Mouse (Mus musculus): Measurements from ENCODE around the gene Olfr885. TPM values are rescaled to one million over a fixed set of nuclear protein-coding genes. Genes with fewer than 3 reads are reported as not detected.

Olfr885 gene
- total RNA-seq, 1 experiment = not detected

Other genes with a start within 250 kb of the Olfr885 start
- gene Olfr877, start 207.1 kb upstream of the Olfr885 start, total RNA-seq (2012; rRNA removed) = not detected in 2 replicates
- gene Olfr145, start 164.6 kb upstream of the Olfr885 start, total RNA-seq (2012; rRNA removed) = not detected in 2 replicates
- gene Olfr878, start 143.5 kb upstream of the Olfr885 start, total RNA-seq (2012; rRNA removed) = not detected in 2 replicates
- gene Olfr881, start 69.5 kb upstream of the Olfr885 start, total RNA-seq (2012; rRNA removed) = 1.0 TPM in 2 replicates
- not detected in 2 replicates for gene Olfr883, start 35.5 kb upstream of the Olfr885 start, total RNA-seq (2012; rRNA removed)
- gene Olfr884, start 14.8 kb upstream of the Olfr885 start, total RNA-seq (2012; rRNA removed) = 0.05 TPM in 1 of 2 replicates, not detected in the other
- not detected in 2 replicates for gene Olfr887, start 22.8 kb downstream of the Olfr885 start, total RNA-seq (2012; rRNA removed)
- not detected in 2 replicates for gene Olfr888, start 46.8 kb downstream of the Olfr885 start, total RNA-seq (2012; rRNA removed)
- gene Olfr889, start 53.9 kb downstream of the Olfr885 start, total RNA-seq (2012; rRNA removed) = 0.27 and 0.48 TPM in 2 replicates
- not detected in 2 replicates for gene Olfr890, start 81.2 kb downstream of the Olfr885 start, total RNA-seq (2012; rRNA removed)
- gene Olfr891, start 119.5 kb downstream of the Olfr885 start, total RNA-seq (2012; rRNA removed) = not detected in 2 replicates
- not detected in 2 replicates for gene Olfr893, start 147.0 kb downstream of the Olfr885 start, total RNA-seq (2012; rRNA removed)
- not detected in 2 replicates for gene Olfr894, start 156.7 kb downstream of the Olfr885 start, total RNA-seq (2012; rRNA removed)
- gene Olfr143, start 191.5 kb downstream of the Olfr885 start, total RNA-seq (2012; rRNA removed) = not detected in 2 replicates
- gene Olfr895, start 206.5 kb downstream of the Olfr885 start, total RNA-seq (2012; rRNA removed) = not detected in 2 replicates
- not detected in 2 replicates for gene Olfr896-ps1, start 229.8 kb downstream of the Olfr885 start, total RNA-seq (2012; rRNA removed)

Data from ES-E14 (cell line).